ENCODE assay signal across 21 mouse cellular contexts in genomic region chr5:130480290-130480689, GRCm38 (mm10).
A peak's percentile ranks its signal among the peaks of the same experiment; 100 is the strongest.
DNase-seq lines count a peak whose midpoint lies in the region; ATAC-seq and TF ChIP-seq lines count a peak whose summit lies in the region.
"Had no signal": no experiment of that assay in that cellular context is flagged by ENCODE, and none has a peak within 500 bp of the region (broad histone marks: within the 10 kb centered on the region; RNA-seq: fewer than 3 reads in every experiment).

No protein-coding gene starts in this region.

- H3K4me3 ChIP-seq in intestine, embryonic 15.5 days (replicated peaks), result no peak overlapping the region
- no peak overlapping the region for H3K4me3 ChIP-seq in intestine, embryonic 16.5 days (ENCODE audit: low read length)
- H3K4me3 ChIP-seq in intestine, postnatal 0 days (ENCODE audit: low read depth, low read length), result no peak overlapping the region
- H3K4me3 ChIP-seq in forebrain, embryonic 10.5 days, result no peak overlapping the region

- 30% methylated on average over 1 of the region's 1 CpGs for WGBS in intestine, embryonic 15.5 days
- WGBS in intestine, embryonic 16.5 days, result 34% methylated on average over 1 of the region's 1 CpGs
- WGBS in intestine, postnatal 0 days, result 28% methylated on average over 1 of the region's 1 CpGs
- WGBS in forebrain, embryonic 10.5 days, result 87% methylated on average over 1 of the region's 1 CpGs

- no peak for TF ChIP-seq CTCF in intestine, postnatal 0 days (IDR thresholded peaks at IDR 0.05; ENCODE audit: low read depth)

- H3K4me1 ChIP-seq in intestine, embryonic 15.5 days (replicated peaks), result no peaks in the 10 kb centered on the region
- H3K4me1 ChIP-seq in intestine, embryonic 16.5 days (ENCODE audit: control insufficient read depth, insufficient read depth, low read length), result no peaks in the 10 kb centered on the region
- H3K4me1 ChIP-seq in intestine, postnatal 0 days (replicated peaks; ENCODE audit: control insufficient read depth, insufficient read depth, low read length), result no peaks in the 10 kb centered on the region
- no peaks in the 10 kb centered on the region for H3K4me1 ChIP-seq in forebrain, embryonic 10.5 days

- no peak overlapping the region for H3K9ac ChIP-seq in intestine, embryonic 15.5 days
- no peak overlapping the region for H3K9ac ChIP-seq in intestine, embryonic 16.5 days (ENCODE audit: low read depth, low read length)
- H3K9ac ChIP-seq in intestine, postnatal 0 days (ENCODE audit: low read depth, low read length), result no peak overlapping the region

- no peak overlapping the region for H3K27ac ChIP-seq in intestine, embryonic 15.5 days
- no peak overlapping the region for H3K27ac ChIP-seq in intestine, embryonic 16.5 days (ENCODE audit: low read length)
- H3K27ac ChIP-seq in intestine, postnatal 0 days (ENCODE audit: low read depth, low read length), result no peak overlapping the region
- no peak overlapping the region for H3K27ac ChIP-seq in forebrain, embryonic 10.5 days

- no peak overlapping the region for H3K4me2 ChIP-seq in intestine, embryonic 15.5 days (replicated peaks)
- no peak overlapping the region for H3K4me2 ChIP-seq in intestine, embryonic 16.5 days (ENCODE audit: low read depth, low read length)
- H3K4me2 ChIP-seq in intestine, postnatal 0 days (replicated peaks; ENCODE audit: low read depth), result no peak overlapping the region

- no peaks in the 10 kb centered on the region for H3K27me3 ChIP-seq in intestine, embryonic 15.5 days (replicated peaks)
- no peaks in the 10 kb centered on the region for H3K27me3 ChIP-seq in intestine, embryonic 16.5 days (replicated peaks; ENCODE audit: control insufficient read depth, insufficient read depth, low read length)
- no peaks in the 10 kb centered on the region for H3K27me3 ChIP-seq in intestine, postnatal 0 days (replicated peaks; ENCODE audit: control insufficient read depth, insufficient read depth, low read length)
- no peaks in the 10 kb centered on the region for H3K27me3 ChIP-seq in forebrain, embryonic 10.5 days (ENCODE audit: poor library complexity, severe bottlenecking)
- H3K27me3 ChIP-seq: CH12.LX, Patski had no signal

- peak; percentile 74 for ATAC-seq in intestine, embryonic 15.5 days
- ATAC-seq in intestine, embryonic 16.5 days, result peak; percentile 84
- ATAC-seq in intestine, postnatal 0 days, result peak; percentile 41; the same call in 1 of the 2 replicates
- ATAC-seq: activated CD4-positive, CD25-positive, alpha-beta regulatory T cell, adult 4 months; CD4-positive, CD25-positive, alpha-beta regulatory T cell, adult 4 months; Patski had no signal

- H3K9me3 ChIP-seq in intestine, embryonic 15.5 days, result no peaks in the 10 kb centered on the region
- no peaks in the 10 kb centered on the region for H3K9me3 ChIP-seq in intestine, embryonic 16.5 days (ENCODE audit: control insufficient read depth, low read length)
- H3K9me3 ChIP-seq in intestine, postnatal 0 days (ENCODE audit: control insufficient read depth), result no peaks in the 10 kb centered on the region
- no peaks in the 10 kb centered on the region for H3K9me3 ChIP-seq in forebrain, embryonic 10.5 days

- DNase-seq in heart, adult 11 months, result peak; percentile 11
- DNase-seq in heart, adult 8-10 months (ENCODE audit: low spot score), result no peak
- DNase-seq in gastrocnemius, postnatal 10 days, result no peak
- DNase-seq in forebrain, embryonic 10.5 days (ENCODE audit: extremely low spot score, low spot score), result no peak
- no peak for DNase-seq in left cerebral cortex, postnatal 36 days (ENCODE audit: low spot score in 2 of 2)
- DNase-seq: adrenal gland, adult 2 months; adrenal gland, adult 8-10 months; adrenal gland, postnatal 10 days; adrenal gland, postnatal 25 days; adrenal gland, postnatal 36 days; B cell, adult 2 months; cerebellum, adult 11 months; cerebellum, adult 11-12 months had no signal

- H3K36me3 ChIP-seq in intestine, embryonic 15.5 days, result no peaks in the 10 kb centered on the region
- H3K36me3 ChIP-seq in intestine, embryonic 16.5 days (ENCODE audit: control insufficient read depth, insufficient read depth, low read length), result no peaks in the 10 kb centered on the region
- no peaks in the 10 kb centered on the region for H3K36me3 ChIP-seq in intestine, postnatal 0 days (ENCODE audit: control insufficient read depth, insufficient read depth)
- no peaks in the 10 kb centered on the region for H3K36me3 ChIP-seq in forebrain, embryonic 10.5 days (replicated peaks)
- H3K36me3 ChIP-seq: G1E had no signal

- intact Hi-C loops in left cerebral cortex, postnatal 36 days (cut with DNase I), result no loop called here
